Mouse (Mus musculus) spleen, adult 2 months (tissue): ENCODE results near the gene Bcl3.

Source experiments
- CTCF ChIP-seq: fragments of 200-500 bp; IDR thresholded peaks from 2 replicates; pipeline ENCODE4 v1.5.1; 2011; ENCODE audit warnings: mild to moderate bottlenecking, inconsistent platforms; ENCODE audit not compliant: insufficient read depth, insufficient read length, insufficient replicate concordance; ENCODE audit errors: extremely low read depth
- POLR2A ChIP-seq: fragments of 200-500 bp; IDR thresholded peaks from 2 replicates; pipeline ENCODE4 v1.6.1; 2011; ENCODE audit warnings: low read depth, low read length, inconsistent platforms

- TF ChIP-seq CTCF (no peak), POLR2A (no peak)
These were observed 40.8 kb downstream of the Bcl3 start for GRCm38 (mm10) chr7:19781741-19782140.
